Mouse (Mus musculus): ENCODE measurements at regions not wholly inside any gene's neighbourhood (a gene's known extent, or its start where the extent isn't known, plus 50 kb on each side); places are given as distances from the start of the nearest gene placed in this dataset.
"Not testable (repeated sequence)": the region's sequence is repeated elsewhere in the genome, so short reads cannot be mapped to it uniquely, and the experiment has no call there.

GRCm38 (mm10) chr10:96289005-96289404, 152.6 kb downstream of the Gm5426 start:
- not testable (repeated sequence) for H3K9me3 ChIP-seq; H3K4me1 ChIP-seq; H3K9ac ChIP-seq; H3K27me3 ChIP-seq (replicated peaks); H3K4me2 ChIP-seq (replicated peaks); H3K27ac ChIP-seq; ATAC-seq (ENCODE audit: low FRiP score, low read depth); H3K4me3 ChIP-seq; H3K36me3 ChIP-seq

- Histone ChIP-seq H3K27ac (no peak overlapping the region), H3K4me1 (no peaks in the 10 kb centered on the region), H3K4me2 (replicated peaks) (no peak overlapping the region), H3K9me3 (no peaks in the 10 kb centered on the region), H3K4me3 (no peak overlapping the region), H3K36me3 (no peaks in the 10 kb centered on the region), H3K9ac (no peak overlapping the region), H3K27me3 (replicated peaks) (no peaks in the 10 kb centered on the region)
- no peak for ATAC-seq (ENCODE audit: low FRiP score, low read depth)
- 66% methylated on average over 7 of the region's 7 CpGs for WGBS
Observed at GRCm38 (mm10) chr10:96293622-96294021, 157.2 kb downstream of the Gm5426 start.

DNA sequence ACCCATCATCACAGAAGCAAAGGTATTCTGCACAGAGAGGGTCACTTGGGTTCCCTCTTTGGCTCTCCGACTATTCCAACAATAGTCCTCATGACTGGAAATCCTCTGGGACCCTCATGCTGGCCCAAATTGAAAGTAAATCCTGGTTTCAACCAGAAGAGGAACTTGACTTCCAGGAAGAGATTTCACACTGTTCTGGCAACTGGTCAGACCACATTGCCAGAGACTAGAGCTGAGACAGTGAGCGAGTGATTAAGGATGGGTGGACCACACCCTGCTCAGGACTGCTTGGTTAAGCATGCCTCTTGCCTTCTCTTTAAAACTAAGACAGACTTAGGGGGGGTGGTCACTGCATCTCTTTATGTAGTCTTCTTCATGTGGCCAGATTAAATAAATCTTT, 158.3 kb downstream of the Gm5426 start:
- 85% methylated on average over 2 of the region's 2 CpGs for WGBS
- H3K4me1 ChIP-seq, result no peaks in the 10 kb centered on the region
- H3K4me3 ChIP-seq, result no peak overlapping the region
- no peak overlapping the region for H3K27ac ChIP-seq
- H3K36me3 ChIP-seq, result no peaks in the 10 kb centered on the region
- H3K9ac ChIP-seq, result no peak overlapping the region
- ATAC-seq (ENCODE audit: low FRiP score, low read depth), result no peak
- no peaks in the 10 kb centered on the region for H3K9me3 ChIP-seq
- H3K4me2 ChIP-seq (replicated peaks), result no peak overlapping the region
- no peaks in the 10 kb centered on the region for H3K27me3 ChIP-seq (replicated peaks)

- Histone ChIP-seq H3K4me1 (no peaks in the 10 kb centered on the region), H3K27ac (no peak overlapping the region), H3K9me3 (no peaks in the 10 kb centered on the region), H3K4me3 (no peak overlapping the region), H3K9ac (no peak overlapping the region), H3K27me3 (replicated peaks) (no peaks in the 10 kb centered on the region), H3K36me3 (no peaks in the 10 kb centered on the region), H3K4me2 (replicated peaks) (no peak overlapping the region)
- WGBS, result 88% methylated on average over 4 of the region's 4 CpGs
- no peak for ATAC-seq (ENCODE audit: low FRiP score, low read depth)
Observed at GRCm38 (mm10) chr10:96297658-96298057, 161.3 kb downstream of the Gm5426 start.

- Histone ChIP-seq H3K36me3 (no peaks in the 10 kb centered on the region), H3K27ac (no peak overlapping the region), H3K4me3 (no peak overlapping the region), H3K4me2 (replicated peaks) (no peak overlapping the region), H3K4me1 (no peaks in the 10 kb centered on the region), H3K27me3 (replicated peaks) (no peaks in the 10 kb centered on the region), H3K9me3 (no peaks in the 10 kb centered on the region), H3K9ac (no peak overlapping the region)
- ATAC-seq (ENCODE audit: low FRiP score, low read depth), result no peak
- WGBS, result 71% methylated on average over 5 of the region's 5 CpGs
Observed at GRCm38 (mm10) chr10:96298566-96298965, 162.2 kb downstream of the Gm5426 start.

GRCm38 (mm10) chr10:96305701-96306100, 169.3 kb downstream of the Gm5426 start:
- WGBS, result 83% methylated on average over 7 of the region's 7 CpGs
- no peak for ATAC-seq (ENCODE audit: low FRiP score, low read depth)

GRCm38 (mm10) chr10:96308713-96309445, 172.5 kb downstream of the Gm5426 start:
- Histone ChIP-seq H3K9me3 (no peaks in the 10 kb centered on the region), H3K4me3 (no peak overlapping the region), H3K27ac (no peak overlapping the region), H3K27me3 (replicated peaks) (no peaks in the 10 kb centered on the region), H3K4me2 (replicated peaks) (no peak overlapping the region), H3K9ac (no peak overlapping the region), H3K4me1 (peaks cover 13% of the 10 kb centered on the region), H3K36me3 (no peaks in the 10 kb centered on the region)
- peak; percentile 91 for ATAC-seq (ENCODE audit: low FRiP score, low read depth)
- WGBS, result 8% methylated on average over 7 of the region's 7 CpGs

More at GRCm38 (mm10) chr10:96305701-96306100, 169.3 kb downstream of the Gm5426 start:
- Histone ChIP-seq H3K9me3 (no peaks in the 10 kb centered on the region), H3K27ac (no peak overlapping the region), H3K4me2 (replicated peaks) (no peak overlapping the region), H3K36me3 (no peaks in the 10 kb centered on the region), H3K9ac (no peak overlapping the region), H3K4me3 (no peak overlapping the region), H3K27me3 (replicated peaks) (no peaks in the 10 kb centered on the region), H3K4me1 (peaks cover 13% of the 10 kb centered on the region)

GRCm38 (mm10) chr10:96309766-96310165, 173.4 kb downstream of the Gm5426 start:
- Histone ChIP-seq H3K27me3 (replicated peaks) (no peaks in the 10 kb centered on the region), H3K4me1 (peaks cover 13% of the 10 kb centered on the region), H3K36me3 (no peaks in the 10 kb centered on the region), H3K4me3 (no peak overlapping the region), H3K4me2 (replicated peaks) (no peak overlapping the region), H3K27ac (no peak overlapping the region), H3K9me3 (no peaks in the 10 kb centered on the region), H3K9ac (no peak overlapping the region)
- no peak for ATAC-seq (ENCODE audit: low FRiP score, low read depth)
- 70% methylated on average over 4 of the region's 4 CpGs for WGBS

DNA sequence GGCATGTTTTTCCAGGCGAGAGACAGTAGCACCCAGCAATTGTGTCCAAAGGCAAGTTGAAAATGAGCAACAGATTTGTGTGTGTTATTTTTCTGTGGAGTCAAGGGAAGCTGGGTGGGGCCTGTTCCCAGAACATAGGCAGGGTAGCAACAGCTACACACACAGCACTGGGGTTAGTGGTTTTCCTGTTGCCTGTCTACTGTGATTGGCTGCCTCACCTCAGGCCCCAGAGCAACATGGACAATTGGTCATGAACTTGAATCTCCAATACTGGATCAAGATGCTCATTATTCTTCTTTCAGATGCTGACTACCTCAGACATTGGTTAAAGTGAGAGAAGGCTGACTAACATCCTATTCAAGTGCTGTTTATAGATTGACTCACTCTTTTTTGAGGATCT, 188.9 kb downstream of the Gm5426 start:
- Histone ChIP-seq H3K4me2 (replicated peaks) (no peak overlapping the region), H3K36me3 (no peaks in the 10 kb centered on the region), H3K9ac (no peak overlapping the region), H3K9me3 (no peaks in the 10 kb centered on the region), H3K27ac (no peak overlapping the region), H3K27me3 (replicated peaks) (no peaks in the 10 kb centered on the region), H3K4me1 (no peaks in the 10 kb centered on the region), H3K4me3 (no peak overlapping the region)
- 97% methylated on average over 1 of the region's 1 CpGs for WGBS
- no peak for ATAC-seq (ENCODE audit: low FRiP score, low read depth)

DNA sequence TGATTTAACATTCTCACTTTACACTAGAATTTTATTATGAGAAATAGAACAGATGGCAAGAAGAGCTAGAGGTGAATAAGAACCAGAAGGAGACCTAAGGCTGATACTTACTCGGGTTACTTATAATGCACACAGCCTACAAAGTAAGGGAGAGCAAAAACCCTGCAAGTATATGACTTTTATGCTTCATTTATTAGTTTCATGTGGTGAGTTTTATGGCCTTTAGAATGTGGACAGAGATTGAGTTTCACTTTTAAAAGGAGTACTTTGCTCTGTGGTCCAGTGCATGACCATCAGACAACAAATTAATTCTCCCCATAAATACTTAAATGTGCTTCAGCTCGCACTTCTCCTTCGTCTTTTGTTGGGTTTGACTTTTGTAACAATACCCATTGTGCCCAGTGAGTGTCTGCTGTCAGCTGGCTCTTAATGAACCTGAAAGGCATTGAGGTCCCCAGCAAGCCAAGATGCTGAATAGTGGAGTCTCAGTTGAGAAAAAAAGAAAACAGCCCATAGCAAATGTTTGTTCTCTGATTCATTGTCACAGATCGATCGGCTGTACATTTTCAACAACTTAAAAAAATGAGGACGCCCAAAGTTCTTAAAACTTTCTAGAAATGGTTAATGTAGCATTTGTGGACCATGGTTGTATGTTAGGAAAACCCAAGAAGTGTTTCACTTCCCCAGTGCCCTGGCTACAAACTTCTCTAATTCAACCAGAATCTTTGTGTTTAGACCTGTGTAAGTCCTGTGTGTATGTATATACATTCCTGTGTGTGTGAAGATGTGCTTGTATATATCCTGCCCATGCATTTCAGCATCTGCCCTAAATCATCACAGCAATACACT, 194.5 kb downstream of the Gm5426 start:
- Histone ChIP-seq H3K36me3 (no peaks in the 10 kb centered on the region), H3K27ac (no peak overlapping the region)

DNA sequence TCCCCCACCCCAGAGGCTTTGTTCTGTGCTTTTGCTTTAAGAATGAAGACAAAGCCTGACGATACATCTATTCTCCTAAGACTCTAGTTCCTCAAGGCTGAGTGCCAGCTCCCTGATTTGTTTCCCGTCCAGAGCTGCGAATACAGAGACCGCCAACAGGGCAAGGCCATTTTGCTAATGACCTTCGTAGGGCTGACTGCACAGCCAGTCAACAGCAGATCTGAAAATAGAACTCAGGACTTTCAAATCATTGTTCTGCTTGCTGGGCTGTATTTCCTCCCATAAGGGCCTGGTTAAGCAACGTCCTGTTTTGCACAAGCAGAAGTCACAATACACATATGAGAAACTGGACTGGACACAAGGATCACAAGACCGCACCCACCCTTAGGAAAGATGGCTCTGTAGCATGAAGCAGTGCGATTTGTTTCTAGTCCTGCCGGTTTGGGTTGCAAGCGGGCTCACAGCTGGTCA, 196.4 kb downstream of the Gm5426 start:
- Histone ChIP-seq H3K9ac (no peak overlapping the region), H3K27ac (no peak overlapping the region), H3K4me1 (no peaks in the 10 kb centered on the region; the same call in 1 of the 2 replicates), H3K27me3 (replicated peaks) (no peaks in the 10 kb centered on the region), H3K4me2 (replicated peaks) (no peak overlapping the region), H3K9me3 (no peaks in the 10 kb centered on the region), H3K36me3 (no peaks in the 10 kb centered on the region), H3K4me3 (no peak overlapping the region)
- no peak for ATAC-seq (ENCODE audit: low FRiP score, low read depth)
- WGBS, result 66% methylated on average over 10 of the region's 10 CpGs

More for the DNA sequence above, 194.5 kb downstream of the Gm5426 start:
- Histone ChIP-seq H3K4me1 (no peaks in the 10 kb centered on the region; the same call in 1 of the 2 replicates), H3K4me3 (no peak overlapping the region), H3K4me2 (replicated peaks) (no peak overlapping the region), H3K27me3 (replicated peaks) (no peaks in the 10 kb centered on the region), H3K9me3 (no peaks in the 10 kb centered on the region), H3K9ac (no peak overlapping the region)
- ATAC-seq (ENCODE audit: low FRiP score, low read depth), result no peak
- WGBS, result 20% methylated on average over 6 of the region's 6 CpGs

DNA sequence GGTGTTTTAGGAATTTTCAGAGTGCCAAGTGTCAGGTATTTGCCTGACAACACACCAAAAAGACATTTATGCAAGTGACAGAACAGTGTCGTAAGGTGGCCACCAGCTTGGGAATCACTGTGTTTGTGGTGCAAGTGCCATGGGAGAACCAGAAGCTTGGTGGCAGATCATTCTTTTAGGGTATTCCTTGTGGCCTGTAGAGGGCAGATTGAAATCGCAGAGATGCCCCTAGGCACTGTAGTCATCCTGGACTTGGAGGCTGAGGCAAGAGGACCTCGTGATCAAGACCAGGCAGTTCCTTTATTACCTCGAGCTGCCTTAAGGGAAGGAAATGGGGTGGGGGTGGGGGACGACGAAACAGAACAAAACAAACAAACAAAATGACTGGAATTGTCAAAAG, 196.8 kb downstream of the Gm5426 start:
- no peak overlapping the region for H3K4me2 ChIP-seq (replicated peaks)
- H3K4me3 ChIP-seq, result no peak overlapping the region
- H3K4me1 ChIP-seq, result no peaks in the 10 kb centered on the region; the same call in 1 of the 2 replicates
- H3K27ac ChIP-seq, result no peak overlapping the region
- H3K9me3 ChIP-seq, result no peaks in the 10 kb centered on the region
- H3K27me3 ChIP-seq (replicated peaks), result no peaks in the 10 kb centered on the region
- WGBS, result 80% methylated on average over 6 of the region's 6 CpGs
- no peaks in the 10 kb centered on the region for H3K36me3 ChIP-seq
- H3K9ac ChIP-seq, result no peak overlapping the region
- no peak for ATAC-seq (ENCODE audit: low FRiP score, low read depth)

All from neural tube, embryonic 12.5 days (tissue).